Mouse (Mus musculus): ENCODE measurements around the gene Cntnap3.

The Cntnap3 gene

GRCm38 (mm10) chr13:64903585-64904208 lies at the start of gene Cntnap3:
TSS of gene Cntnap3 (minus strand) at chr13:64903955.
- DNase-seq (ENCODE audit: low read depth) = no peak

DNA sequence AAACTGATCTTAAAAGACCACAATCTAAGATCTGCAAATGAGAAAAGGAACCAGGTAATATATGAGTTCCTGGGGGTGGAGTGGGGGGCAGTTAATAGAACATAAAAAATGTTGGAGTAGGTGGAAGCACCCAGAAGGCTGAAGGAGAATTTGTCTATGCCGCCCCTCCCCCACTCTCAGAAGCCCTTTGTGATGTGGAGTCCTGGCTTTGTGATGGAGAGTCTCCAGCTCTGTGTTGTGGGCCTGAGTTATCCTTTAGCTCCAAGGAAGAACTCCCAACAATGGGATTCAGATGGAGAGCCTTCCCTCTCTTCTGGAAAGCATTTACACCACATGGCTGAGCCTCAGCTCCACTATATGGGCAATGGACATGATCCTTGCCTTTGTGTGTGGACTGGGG lies 13.4 kb upstream of the Cntnap3 start, which contains the start of gene Spata31:
Spata31 (plus strand) TSS at position 216 of the 400 bp plus-strand sequence.
- DNase-seq (ENCODE audit: low read depth) = no peak

DNA sequence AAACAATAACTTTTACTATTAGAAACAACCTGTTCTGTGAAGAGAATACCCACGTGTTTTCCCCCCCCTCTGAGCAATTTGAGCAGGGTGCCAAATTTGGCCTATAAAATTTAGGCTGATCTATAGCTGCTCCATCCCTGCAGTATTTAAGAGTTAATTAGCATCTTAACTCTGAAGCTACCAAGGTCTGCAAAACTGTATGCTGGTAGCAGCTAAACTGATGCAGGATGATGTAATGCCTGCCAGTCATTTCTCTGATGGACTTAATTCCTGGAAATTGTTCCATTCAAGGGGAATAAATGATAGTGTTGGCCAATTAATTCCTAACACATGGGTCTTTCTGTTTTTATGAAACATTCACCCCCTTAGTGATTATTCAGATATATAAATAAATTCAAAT lies 623 bp downstream of the Cntnap3 start:
- no peak for DNase-seq (ENCODE audit: low read depth)

DNA sequence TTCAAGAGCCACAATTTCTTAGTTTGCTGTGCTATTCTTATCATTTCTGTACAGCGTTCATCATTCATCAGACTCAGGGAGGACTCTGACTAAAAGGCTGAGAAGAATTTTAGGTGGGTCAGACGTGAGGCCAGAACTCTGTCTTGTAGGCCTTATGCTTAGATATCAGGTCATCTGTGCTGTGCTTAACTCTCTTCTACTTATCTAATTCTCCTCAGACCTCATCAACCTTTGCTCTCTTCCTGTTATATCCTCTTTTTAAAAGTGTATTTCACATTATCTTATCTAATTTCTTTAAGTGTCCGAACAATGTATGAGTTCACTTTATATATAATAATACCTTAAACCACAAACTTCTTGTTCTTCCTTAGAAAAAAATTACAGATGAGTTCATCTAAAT lies 38.4 kb downstream of the Cntnap3 start:
- DNase-seq (ENCODE audit: low read depth) = no peak

DNA sequence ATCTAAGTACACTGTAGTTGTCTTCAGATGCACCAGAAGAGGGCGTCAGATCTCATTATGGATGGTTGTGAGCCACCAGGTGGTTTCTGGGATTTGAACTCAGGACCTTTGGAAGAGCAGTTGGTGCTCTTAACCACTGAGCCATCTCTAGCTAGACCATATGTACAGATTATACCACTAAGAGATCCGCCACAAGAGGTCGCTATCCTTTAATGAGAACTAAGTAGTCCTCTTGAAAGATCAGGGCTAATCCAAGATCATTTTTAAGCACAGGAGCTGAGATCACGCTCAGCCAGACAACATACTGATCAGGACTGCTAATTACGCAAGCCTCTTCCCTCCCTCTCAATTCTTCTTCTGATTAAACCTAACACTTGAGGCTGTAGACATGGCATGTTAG lies 78.9 kb downstream of the Cntnap3 start:
- DNase-seq (ENCODE audit: low read depth) = peak; percentile 33

- no peak for DNase-seq (ENCODE audit: low read depth)
Measured at GRCm38 (mm10) chr13:64745383-64745782, 158.4 kb downstream of the Cntnap3 start.

GRCm38 (mm10) chr13:64732244-64732643 lies 171.5 kb downstream of the Cntnap3 start:
- no peak for DNase-seq (ENCODE audit: low read depth)

GRCm38 (mm10) chr13:64716791-64717190 lies 187.0 kb downstream of the Cntnap3 start:
- DNase-seq (ENCODE audit: low read depth) = no peak

GRCm38 (mm10) chr13:64692463-64692862 lies 211.3 kb downstream of the Cntnap3 start:
- no peak for DNase-seq (ENCODE audit: low read depth)
